Mouse (Mus musculus): ENCODE data around the gene Cox19. TPM values are rescaled to one million over a fixed set of nuclear protein-coding genes. Genes with fewer than 3 reads are reported as not detected.

The Cox19 gene
- polyA plus RNA-seq, 1 experiment from 2014 or later: 91.8 TPM

DNA sequence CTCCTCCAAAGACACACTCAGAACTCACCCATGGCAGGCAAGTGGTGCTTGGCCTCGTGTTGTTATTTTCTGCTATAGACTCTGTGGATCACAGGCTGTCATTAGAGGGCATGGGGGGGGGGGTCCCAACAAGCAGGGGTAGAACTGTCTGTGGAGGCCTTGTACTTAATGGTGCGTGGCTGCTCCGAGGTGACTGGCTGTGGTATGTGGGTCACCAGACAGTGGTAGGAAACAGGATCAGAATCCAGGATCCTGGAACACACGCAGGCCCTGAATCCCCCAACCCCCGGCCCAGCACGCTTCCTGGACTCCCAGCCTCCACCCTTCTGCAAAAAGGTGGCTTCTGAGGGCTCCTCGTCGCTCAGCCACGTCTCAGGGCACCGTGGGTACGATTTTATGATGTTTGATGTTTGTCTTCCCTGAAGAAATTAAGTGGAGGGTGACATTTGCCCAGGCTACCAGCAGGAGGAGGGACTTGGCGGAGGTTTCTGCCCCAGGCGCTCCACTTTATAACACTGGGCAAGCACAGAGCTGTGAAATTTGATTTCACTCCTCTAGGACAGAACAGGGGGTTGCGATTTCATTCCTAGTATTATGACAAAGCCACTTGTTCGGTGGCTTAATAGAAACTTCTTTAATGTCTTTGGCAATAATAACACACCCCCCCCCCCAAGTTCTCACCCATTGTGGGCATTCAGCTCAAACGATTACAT is 17.8 kb downstream of the Cox19 start:
- Histone ChIP-seq H3K4me3 (ENCODE audit: control insufficient read depth in 1 of 2, insufficient read depth in 1 of 2, low read depth in 1 of 2, low read length in 2 of 2) (no peak overlapping the region), H3K27me3 (ENCODE audit: control insufficient read depth, insufficient read depth, low read length) (0 out of 2 replicates have a peak, but pooled peaks cover 7% of the 10 kb centered on the region), H3K4me2 (ENCODE audit: low read length) (no peak overlapping the region), H3K27ac (replicated peaks in 1 of 2; ENCODE audit: control insufficient read depth in 1 of 2, insufficient read depth in 1 of 2, low read depth in 2 of 2, low read length in 2 of 2) (no peak overlapping the region), H3K9me3 (ENCODE audit: control insufficient read depth, low read length) (no peaks in the 10 kb centered on the region), H3K9ac (ENCODE audit: low read length) (no peak overlapping the region), H3K36me3 (ENCODE audit: control insufficient read depth, insufficient read depth, low read length) (peaks cover 30% of the 10 kb centered on the region), H3K4me1 (ENCODE audit: control insufficient read depth in 2 of 2, insufficient read depth in 2 of 2, low read length in 2 of 2) (peaks cover 21 to 24% of the 10 kb centered on the region in 2 experiments)
- ATAC-seq (ENCODE audit: insufficient number of reproducible peaks, insufficient read depth, low FRiP score, low read depth): no peak
- WGBS: 91% methylated on average over 16 of the region's 16 CpGs

- peaks cover 26% of the 10 kb centered on the region for H3K36me3 ChIP-seq (ENCODE audit: control insufficient read depth, insufficient read depth, low read length)
- WGBS: 61% methylated on average over 8 of the region's 8 CpGs
- H3K4me3 ChIP-seq (ENCODE audit: control insufficient read depth in 1 of 2, insufficient read depth in 1 of 2, low read depth in 1 of 2, low read length in 2 of 2): no peak overlapping the region
- no peaks in the 10 kb centered on the region for H3K9me3 ChIP-seq (ENCODE audit: control insufficient read depth, low read length)
- ATAC-seq (ENCODE audit: insufficient number of reproducible peaks, insufficient read depth, low FRiP score, low read depth): no peak; the same call in 1 of the 2 replicates
- H3K9ac ChIP-seq (ENCODE audit: low read length): no peak overlapping the region
- H3K27ac ChIP-seq (replicated peaks in 1 of 2; ENCODE audit: control insufficient read depth in 1 of 2, insufficient read depth in 1 of 2, low read depth in 2 of 2, low read length in 2 of 2): no peak overlapping the region
- peaks cover 14 to 17% of the 10 kb centered on the region in 2 experiments; a peak in 3 of 4 replicates for H3K4me1 ChIP-seq (ENCODE audit: control insufficient read depth in 2 of 2, insufficient read depth in 2 of 2, low read length in 2 of 2)
- 0 out of 2 replicates have a peak, but pooled peaks cover 7% of the 10 kb centered on the region for H3K27me3 ChIP-seq (ENCODE audit: control insufficient read depth, insufficient read depth, low read length)
- no peak overlapping the region for H3K4me2 ChIP-seq (ENCODE audit: low read length)
These were observed 18.5 kb downstream of the Cox19 start for GRCm38 (mm10) chr5:139332590-139333272.

GRCm38 (mm10) chr5:139331742-139332141 is 19.5 kb downstream of the Cox19 start:
- Histone ChIP-seq H3K27me3 (ENCODE audit: control insufficient read depth, insufficient read depth, low read length) (peaks cover 7% of the 10 kb centered on the region; the same call in 1 of the 2 replicates), H3K36me3 (ENCODE audit: control insufficient read depth, insufficient read depth, low read length) (peaks cover 18% of the 10 kb centered on the region), H3K4me2 (ENCODE audit: low read length) (no peak overlapping the region), H3K4me1 (ENCODE audit: control insufficient read depth in 2 of 2, insufficient read depth in 2 of 2, low read length in 2 of 2) (peaks cover 11 to 12% of the 10 kb centered on the region in 2 experiments; a peak in 3 of 4 replicates), H3K4me3 (ENCODE audit: control insufficient read depth in 1 of 2, insufficient read depth in 1 of 2, low read depth in 1 of 2, low read length in 2 of 2) (no peak overlapping the region), H3K9ac (ENCODE audit: low read length) (no peak overlapping the region), H3K27ac (replicated peaks in 1 of 2; ENCODE audit: control insufficient read depth in 1 of 2, insufficient read depth in 1 of 2, low read depth in 2 of 2, low read length in 2 of 2) (no peak overlapping the region), H3K9me3 (ENCODE audit: control insufficient read depth, low read length) (no peaks in the 10 kb centered on the region)
- no peak for ATAC-seq (ENCODE audit: insufficient number of reproducible peaks, insufficient read depth, low FRiP score, low read depth)
- WGBS: 17% methylated on average over 8 of the region's 8 CpGs

DNA sequence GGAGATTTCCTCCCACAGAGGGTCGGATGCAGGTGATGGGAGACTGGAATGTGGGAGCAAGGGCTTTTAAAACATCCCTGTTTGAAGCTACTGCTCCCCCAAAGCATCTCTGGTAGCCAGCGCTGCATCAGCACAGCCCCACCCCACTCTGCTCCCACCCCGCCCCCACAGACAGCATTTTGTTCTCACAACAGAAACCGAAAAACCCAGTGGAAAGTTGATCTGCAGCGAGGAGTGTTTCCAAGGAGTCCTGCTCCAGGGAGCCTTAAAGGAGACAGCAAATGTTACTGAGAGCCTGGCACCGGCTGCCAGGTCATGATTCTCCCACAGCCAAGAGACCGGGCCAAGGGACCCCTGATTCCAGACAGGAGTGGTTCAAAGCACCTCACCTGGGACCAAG is 20.5 kb downstream of the Cox19 start:
- no peak overlapping the region for H3K9ac ChIP-seq (ENCODE audit: low read length)
- WGBS: 75% methylated on average over 7 of the region's 7 CpGs
- no peaks in the 10 kb centered on the region for H3K9me3 ChIP-seq (ENCODE audit: control insufficient read depth, low read length)
- H3K4me1 ChIP-seq (ENCODE audit: control insufficient read depth in 2 of 2, insufficient read depth in 2 of 2, low read length in 2 of 2): peaks cover 11 to 12% of the 10 kb centered on the region in 2 experiments; a peak in 3 of 4 replicates
- peaks cover 16% of the 10 kb centered on the region for H3K27me3 ChIP-seq (ENCODE audit: control insufficient read depth, insufficient read depth, low read length)
- H3K36me3 ChIP-seq (ENCODE audit: control insufficient read depth, insufficient read depth, low read length): peaks cover 8% of the 10 kb centered on the region; the same call in 1 of the 2 replicates
- no peak overlapping the region for H3K4me2 ChIP-seq (ENCODE audit: low read length)
- H3K27ac ChIP-seq (replicated peaks in 1 of 2; ENCODE audit: control insufficient read depth in 1 of 2, insufficient read depth in 1 of 2, low read depth in 2 of 2, low read length in 2 of 2): no peak overlapping the region
- ATAC-seq (ENCODE audit: insufficient number of reproducible peaks, insufficient read depth, low FRiP score, low read depth): no peak
- no peak overlapping the region for H3K4me3 ChIP-seq (ENCODE audit: control insufficient read depth in 1 of 2, insufficient read depth in 1 of 2, low read depth in 1 of 2, low read length in 2 of 2)

GRCm38 (mm10) chr5:139327634-139328020 is 23.6 kb downstream of the Cox19 start:
- Histone ChIP-seq H3K4me1 (ENCODE audit: control insufficient read depth in 2 of 2, insufficient read depth in 2 of 2, low read length in 2 of 2) (peaks cover 14 to 24% of the 10 kb centered on the region in 2 experiments; a peak in 3 of 4 replicates), H3K9ac (ENCODE audit: low read length) (no peak overlapping the region), H3K9me3 (ENCODE audit: control insufficient read depth, low read length) (no peaks in the 10 kb centered on the region), H3K27me3 (ENCODE audit: control insufficient read depth, insufficient read depth, low read length) (peaks cover 40% of the 10 kb centered on the region), H3K4me2 (ENCODE audit: low read length) (no peak overlapping the region), H3K4me3 (ENCODE audit: control insufficient read depth in 1 of 2, insufficient read depth in 1 of 2, low read depth in 1 of 2, low read length in 2 of 2) (no peak overlapping the region), H3K27ac (replicated peaks in 1 of 2; ENCODE audit: control insufficient read depth in 1 of 2, insufficient read depth in 1 of 2, low read depth in 2 of 2, low read length in 2 of 2) (no peak overlapping the region), H3K36me3 (ENCODE audit: control insufficient read depth, insufficient read depth, low read length) (no peaks in the 10 kb centered on the region)
- 52% methylated on average over 7 of the region's 7 CpGs for WGBS
- no peak for ATAC-seq (ENCODE audit: insufficient number of reproducible peaks, insufficient read depth, low FRiP score, low read depth)

DNA sequence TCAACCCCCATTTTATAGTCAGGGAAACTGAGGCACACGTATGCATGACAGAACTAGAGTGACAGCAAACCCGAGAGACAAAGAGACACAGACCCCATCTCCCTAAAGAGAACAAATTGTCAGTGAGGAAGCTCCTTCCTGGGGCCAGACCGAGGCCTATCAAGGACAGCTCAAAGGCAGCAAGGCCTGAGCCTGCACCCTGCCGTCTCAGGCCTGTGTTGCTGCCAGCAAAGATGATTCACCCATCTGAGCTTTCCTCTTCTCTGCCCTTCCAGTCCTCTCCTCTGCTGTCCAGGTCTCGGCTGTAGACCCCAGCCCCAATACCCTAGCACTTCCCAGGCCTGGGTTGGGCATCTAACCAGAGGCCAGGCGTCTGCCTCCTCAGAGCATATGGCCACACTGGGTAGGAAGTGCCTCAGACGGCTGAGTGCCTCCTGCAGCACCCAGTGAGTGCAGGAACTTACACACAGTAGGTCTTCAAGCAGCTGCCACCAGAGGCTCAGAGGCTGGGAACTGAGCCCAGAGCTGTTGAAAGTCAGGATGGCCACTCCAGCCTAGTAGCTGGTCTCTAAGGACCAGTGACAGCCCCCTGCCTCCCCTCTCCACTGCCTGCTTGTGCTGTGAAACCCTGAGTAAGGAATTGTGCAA is 24.1 kb downstream of the Cox19 start:
- Histone ChIP-seq H3K4me2 (ENCODE audit: low read length) (no peak overlapping the region), H3K9me3 (ENCODE audit: control insufficient read depth, low read length) (no peaks in the 10 kb centered on the region), H3K4me3 (ENCODE audit: control insufficient read depth in 1 of 2, insufficient read depth in 1 of 2, low read depth in 1 of 2, low read length in 2 of 2) (no peak overlapping the region), H3K4me1 (ENCODE audit: control insufficient read depth in 2 of 2, insufficient read depth in 2 of 2, low read length in 2 of 2) (peaks cover 9 to 19% of the 10 kb centered on the region in 2 experiments; a peak in 3 of 4 replicates), H3K9ac (ENCODE audit: low read length) (no peak overlapping the region), H3K36me3 (ENCODE audit: control insufficient read depth, insufficient read depth, low read length) (no peaks in the 10 kb centered on the region), H3K27ac (replicated peaks in 1 of 2; ENCODE audit: control insufficient read depth in 1 of 2, insufficient read depth in 1 of 2, low read depth in 2 of 2, low read length in 2 of 2) (no peak overlapping the region), H3K27me3 (ENCODE audit: control insufficient read depth, insufficient read depth, low read length) (peaks cover 40% of the 10 kb centered on the region)
- ATAC-seq (ENCODE audit: insufficient number of reproducible peaks, insufficient read depth, low FRiP score, low read depth): no peak
- WGBS: 65% methylated on average over 7 of the region's 7 CpGs

GRCm38 (mm10) chr5:139326111-139326696 is 25.0 kb downstream of the Cox19 start:
- H3K4me2 ChIP-seq (ENCODE audit: low read length): no peak overlapping the region
- 66% methylated on average over 13 of the region's 13 CpGs for WGBS
- no peak for ATAC-seq (ENCODE audit: insufficient number of reproducible peaks, insufficient read depth, low FRiP score, low read depth)
- H3K36me3 ChIP-seq (ENCODE audit: control insufficient read depth, insufficient read depth, low read length): no peaks in the 10 kb centered on the region
- no peaks in the 10 kb centered on the region for H3K9me3 ChIP-seq (ENCODE audit: control insufficient read depth, low read length)
- no peak overlapping the region for H3K4me3 ChIP-seq (ENCODE audit: control insufficient read depth in 1 of 2, insufficient read depth in 1 of 2, low read depth in 1 of 2, low read length in 2 of 2)
- peaks cover 7 to 16% of the 10 kb centered on the region in 2 experiments; a peak in 3 of 4 replicates for H3K4me1 ChIP-seq (ENCODE audit: control insufficient read depth in 2 of 2, insufficient read depth in 2 of 2, low read length in 2 of 2)
- no peak overlapping the region for H3K27ac ChIP-seq (replicated peaks in 1 of 2; ENCODE audit: control insufficient read depth in 1 of 2, insufficient read depth in 1 of 2, low read depth in 2 of 2, low read length in 2 of 2)
- H3K27me3 ChIP-seq (ENCODE audit: control insufficient read depth, insufficient read depth, low read length): peaks cover 40% of the 10 kb centered on the region
- H3K9ac ChIP-seq (ENCODE audit: low read length): no peak overlapping the region

Measured in heart, embryonic 14.5 days (tissue).